Mouse (Mus musculus): ENCODE data around the gene Lrrk2.

DNA sequence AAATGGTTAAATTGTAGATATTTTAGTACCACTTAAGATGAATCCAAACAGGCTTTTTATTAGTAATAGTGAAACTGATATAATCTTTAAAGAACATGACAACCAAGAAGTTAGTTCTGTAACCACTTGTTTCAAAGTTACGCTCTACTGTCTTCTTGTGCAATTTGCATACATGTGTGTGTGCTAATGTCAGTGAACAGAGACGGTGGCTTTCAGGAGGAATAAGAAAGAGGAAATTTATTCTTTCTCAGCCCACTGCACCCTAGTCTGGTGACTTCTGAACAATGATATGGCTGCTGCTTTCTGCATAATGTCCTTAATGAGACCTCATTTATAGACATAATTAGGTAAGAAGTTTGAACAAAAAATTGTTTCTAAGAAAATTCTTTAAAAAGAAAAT, 7.1 kb downstream of the Lrrk2 start:
- TF ChIP-seq CTCF (IDR thresholded peaks at IDR 0.05; ENCODE audit: extremely low read depth, insufficient read depth, low read length) (no peak), POLR2A (IDR thresholded peaks at IDR 0.05; ENCODE audit: extremely low read depth, insufficient read depth, low read length) (no peak)

Data from cortical plate, adult 2 months (tissue).